Mouse (Mus musculus) bone marrow, adult 2 months (tissue): ENCODE measurements around the gene Sav1. TPM values are rescaled to one million over a fixed set of nuclear protein-coding genes. Genes with fewer than 3 reads are reported as not detected.

ENCODE experiments used
- H3K27ac ChIP-seq: fragments of 200-500 bp; 2 replicates; pipeline ENCODE4 v1.5.1; 2012; ENCODE audit warnings: low read depth, mild to moderate bottlenecking, control low read depth, inconsistent platforms, low read length; ENCODE audit not compliant: control insufficient read depth, poor library complexity, insufficient read depth
- H3K4me1 ChIP-seq: fragments of 200-500 bp; 2 replicates; pipeline ENCODE4 v1.6.1; 2011; ENCODE audit warnings: low read length; ENCODE audit not compliant: control insufficient read depth, insufficient read depth
- H3K4me3 ChIP-seq: fragments of 200-500 bp; replicated peaks from 2 replicates; pipeline ENCODE3; 2011; ENCODE audit warnings: mild to moderate bottlenecking, low read depth, low read length, control low read depth; ENCODE audit not compliant: control insufficient read depth
- CTCF ChIP-seq: fragments of 200-500 bp; IDR thresholded peaks from 2 replicates; pipeline ENCODE4 v1.5.1; 2011; ENCODE audit warnings: low read length, control low read depth; ENCODE audit not compliant: control insufficient read depth, insufficient read depth
- POLR2A ChIP-seq: fragments of 200-500 bp; IDR thresholded peaks from 2 replicates; pipeline ENCODE4 v1.6.1; 2011; ENCODE audit warnings: low read depth, mild to moderate bottlenecking, control low read depth, low read length, borderline replicate concordance; ENCODE audit not compliant: control insufficient read depth
- WGBS: fragments of 180-500 bp; shearing (Covaris S2); methylation state at CpG from one replicate; pipeline ENCODE4 v1.1.7; 2018; 5-methylcytosine and 5-hydroxymethylcytosine counted together
- polyA plus RNA-seq: library from polyadenylated mRNA; stranded (reverse); fragments of >200 nt; gene quantifications from 2 replicates; pipeline ENCODE4 v1.2.4, GENCODE M21; 2011; ENCODE audit warnings: low replicate concordance; ENCODE audit not compliant: missing spikeins, insufficient read depth, insufficient read length

The Sav1 gene
- polyA plus RNA-seq, 1 experiment = 22.9 TPM

GRCm38 (mm10) chr12:70005103-70005502 is 18.3 kb upstream of the Sav1 start:
- peaks cover 2% of the 10 kb centered on the region; the same call in 1 of the 2 replicates for H3K4me1 ChIP-seq
- H3K4me3 ChIP-seq = no peak overlapping the region
- 51% methylated on average over 4 of the region's 4 CpGs for WGBS
- TF ChIP-seq POLR2A (no peak), CTCF (no peak)
- no peak overlapping the region for H3K27ac ChIP-seq

- WGBS = 70% methylated on average over 13 of the region's 13 CpGs
- no peak overlapping the region for H3K4me3 ChIP-seq
- TF ChIP-seq POLR2A (no peak), CTCF (no peak)
- H3K4me1 ChIP-seq = no peaks in the 10 kb centered on the region; the same call in 1 of the 2 replicates
- no peak overlapping the region for H3K27ac ChIP-seq
Measured at GRCm38 (mm10) chr12:69998186-69998983, 11.6 kb upstream of the Sav1 start.

DNA sequence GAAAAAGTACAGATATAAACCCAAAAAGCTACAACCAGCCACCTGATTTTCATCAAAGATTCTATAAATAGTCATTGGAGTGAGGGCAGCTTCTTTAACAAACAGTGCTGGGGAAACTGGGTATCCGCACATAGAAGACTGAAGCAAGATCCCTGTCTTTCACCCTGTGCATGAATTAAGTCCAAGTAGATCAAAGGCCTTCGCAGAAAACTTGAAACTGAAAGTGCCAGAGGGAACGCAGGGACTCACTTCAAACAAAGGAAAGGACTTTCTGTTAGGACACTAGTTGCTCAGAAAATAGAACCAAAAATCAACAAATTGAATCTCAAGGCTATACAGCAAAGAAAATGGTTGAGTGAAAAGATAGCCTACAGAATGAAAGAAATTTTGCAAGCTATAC is 8.6 kb upstream of the Sav1 start:
- Histone ChIP-seq H3K4me1 (no peaks in the 10 kb centered on the region; the same call in 1 of the 2 replicates), H3K27ac (no peak overlapping the region), H3K4me3 (no peak overlapping the region)
- TF ChIP-seq POLR2A (no peak), CTCF (no peak)
- WGBS = 71% methylated on average over 3 of the region's 3 CpGs

GRCm38 (mm10) chr12:69986241-69986762 is 500 bp downstream of the Sav1 start:
- no peaks in the 10 kb centered on the region for H3K4me1 ChIP-seq
- H3K27ac ChIP-seq = peak overlapping the region; percentile 93
- peak overlapping the region; percentile 99 for H3K4me3 ChIP-seq
- whole genome bisulfite sequencing = under 1% methylated on average over 35 of the region's 36 CpGs
- TF ChIP-seq CTCF = no peak
- no peak for TF ChIP-seq POLR2A

DNA sequence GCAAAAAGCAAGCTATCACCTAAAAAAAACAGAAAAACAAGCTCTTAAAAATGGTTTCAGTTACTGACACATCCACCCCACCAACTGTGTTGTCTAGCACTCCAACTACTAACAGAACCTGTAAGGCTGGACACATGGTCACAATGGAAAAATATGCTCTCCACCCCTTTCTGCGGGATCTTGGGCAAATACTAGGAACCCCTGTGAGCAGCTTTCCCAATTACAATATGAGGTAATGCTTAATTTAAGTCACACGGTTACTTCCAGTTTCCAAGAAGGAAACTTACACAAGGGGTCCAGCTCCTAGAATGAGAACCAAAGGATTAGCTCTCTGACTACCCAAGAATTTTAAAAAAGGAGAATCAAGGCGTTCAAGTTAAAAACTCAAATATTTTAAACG is 1.3 kb downstream of the Sav1 start:
- no peak overlapping the region for H3K27ac ChIP-seq
- H3K4me3 ChIP-seq = no peak overlapping the region
- H3K4me1 ChIP-seq = no peaks in the 10 kb centered on the region
- 35% methylated on average over 4 of the region's 4 CpGs for WGBS
- TF ChIP-seq CTCF (no peak), POLR2A (no peak)

DNA sequence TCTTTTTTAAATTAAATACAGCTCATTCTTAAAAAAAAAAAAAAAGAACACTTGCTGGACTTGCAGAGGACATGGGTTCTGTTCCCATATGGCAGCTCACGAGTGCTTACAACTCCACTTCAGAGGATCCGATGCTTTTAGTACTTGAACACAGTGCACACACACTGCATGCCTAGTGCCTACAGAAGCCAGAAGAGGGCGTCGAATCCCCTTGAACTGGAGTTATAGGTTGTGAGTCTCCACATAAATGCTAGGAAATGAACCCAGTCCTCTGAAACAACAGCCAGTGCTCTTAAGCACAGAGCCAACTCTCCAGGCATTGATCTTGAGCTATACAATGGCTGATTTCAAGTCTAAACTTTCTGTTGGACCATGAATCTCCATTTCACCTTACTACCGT is 3.9 kb downstream of the Sav1 start:
- 77% methylated on average over 5 of the region's 5 CpGs for WGBS
- Histone ChIP-seq H3K4me3 (no peak overlapping the region), H3K4me1 (no peaks in the 10 kb centered on the region), H3K27ac (no peak overlapping the region)
- TF ChIP-seq CTCF (no peak), POLR2A (no peak)

DNA sequence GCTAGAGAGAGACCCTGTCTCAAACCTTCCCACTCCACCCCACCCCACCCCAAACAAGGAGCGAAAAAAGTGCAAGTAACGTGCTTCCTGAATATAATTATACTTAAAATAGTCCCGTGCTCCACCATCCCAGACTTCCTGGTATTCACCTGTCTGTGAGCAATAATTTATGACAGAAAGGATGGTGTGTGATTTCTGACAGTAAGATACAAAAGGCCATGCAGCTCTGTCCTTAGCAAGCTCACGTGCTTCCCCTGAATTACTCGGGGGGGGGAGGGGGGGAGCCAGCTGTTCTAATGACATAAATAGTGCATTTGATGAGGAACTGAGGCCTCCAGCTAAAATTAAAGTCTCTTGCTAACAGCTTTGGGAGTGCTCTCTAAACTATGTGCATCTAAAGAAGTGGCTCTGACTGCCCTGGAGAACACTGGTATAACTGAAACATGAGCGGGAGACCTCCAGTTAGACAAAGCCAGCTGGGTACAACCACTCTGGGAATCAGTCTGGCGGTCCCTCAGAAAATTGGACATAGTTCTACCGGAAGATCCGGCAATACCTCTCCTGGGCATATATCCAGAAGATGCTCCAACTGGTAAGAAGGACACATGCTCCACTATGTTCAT is 9.3 kb downstream of the Sav1 start:
- TF ChIP-seq POLR2A (no peak), CTCF (no peak)
- Histone ChIP-seq H3K4me1 (no peaks in the 10 kb centered on the region; the same call in 1 of the 2 replicates), H3K4me3 (no peak overlapping the region), H3K27ac (peak overlapping the region; percentile 31; the same call in 1 of the 2 replicates)
- 55% methylated on average over 9 of the region's 9 CpGs for WGBS

DNA sequence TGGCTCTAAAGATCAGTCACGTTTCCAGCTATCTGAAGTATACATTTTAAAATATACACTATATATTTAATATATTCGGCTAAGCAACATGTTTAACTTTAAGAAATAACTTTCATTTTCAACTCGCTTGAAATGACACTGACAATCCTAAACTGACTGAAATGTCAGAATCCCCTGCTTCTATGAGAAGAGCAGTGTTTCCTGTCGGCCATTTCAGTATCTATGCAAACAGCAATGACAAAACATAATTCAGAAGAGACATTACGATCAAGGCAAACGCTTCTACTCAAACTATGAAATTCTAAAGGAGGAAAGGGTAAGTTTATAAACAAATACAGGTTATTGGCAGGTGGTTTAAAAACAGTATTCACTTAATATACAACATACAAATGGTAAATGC is 10.1 kb downstream of the Sav1 start:
- H3K4me3 ChIP-seq = no peak overlapping the region
- H3K27ac ChIP-seq = no peak overlapping the region
- 67% methylated on average over 6 of the region's 6 CpGs for WGBS
- H3K4me1 ChIP-seq = no peaks in the 10 kb centered on the region; the same call in 1 of the 2 replicates
- no peak for TF ChIP-seq POLR2A
- TF ChIP-seq CTCF = no peak
